Mouse (Mus musculus) adrenal gland, postnatal 25 days (tissue): ENCODE measurements around the gene Pigv. TPM values are rescaled to one million over a fixed set of nuclear protein-coding genes. Genes with fewer than 3 reads are reported as not detected.

ENCODE experiments used
- DNase-seq: peaks from one replicate; pipeline ENCODE4 v3.0.0; 2021; ENCODE audit warnings: mixed read lengths
- long read RNA-seq: library from polyadenylated mRNA; stranded (forward); transcript quantifications from one replicate; pipeline ENCODE4 v2.0.0, GENCODE M21; 2021
- total RNA-seq: library from RNA; stranded (reverse); gene quantifications from 2 replicates; pipeline ENCODE4 v1.2.3, GENCODE M21; 2021

The Pigv gene
- total RNA-seq, result 17.1 and 24.6 TPM in 2 replicates
- long read RNA-seq, transcript Pigv-202 (3 exons, 990 nt), result minor isoform, 17 of 54 reads
- long read RNA-seq, transcript Pigv-201 (4 exons, 3,979 nt), result major isoform, 26 of 54 reads
- long read RNA-seq, partial matches to known transcripts, result 4 of 54 reads
- long read RNA-seq, other reads (novel, unspliced or antisense), result 7 of 54 reads

DNA sequence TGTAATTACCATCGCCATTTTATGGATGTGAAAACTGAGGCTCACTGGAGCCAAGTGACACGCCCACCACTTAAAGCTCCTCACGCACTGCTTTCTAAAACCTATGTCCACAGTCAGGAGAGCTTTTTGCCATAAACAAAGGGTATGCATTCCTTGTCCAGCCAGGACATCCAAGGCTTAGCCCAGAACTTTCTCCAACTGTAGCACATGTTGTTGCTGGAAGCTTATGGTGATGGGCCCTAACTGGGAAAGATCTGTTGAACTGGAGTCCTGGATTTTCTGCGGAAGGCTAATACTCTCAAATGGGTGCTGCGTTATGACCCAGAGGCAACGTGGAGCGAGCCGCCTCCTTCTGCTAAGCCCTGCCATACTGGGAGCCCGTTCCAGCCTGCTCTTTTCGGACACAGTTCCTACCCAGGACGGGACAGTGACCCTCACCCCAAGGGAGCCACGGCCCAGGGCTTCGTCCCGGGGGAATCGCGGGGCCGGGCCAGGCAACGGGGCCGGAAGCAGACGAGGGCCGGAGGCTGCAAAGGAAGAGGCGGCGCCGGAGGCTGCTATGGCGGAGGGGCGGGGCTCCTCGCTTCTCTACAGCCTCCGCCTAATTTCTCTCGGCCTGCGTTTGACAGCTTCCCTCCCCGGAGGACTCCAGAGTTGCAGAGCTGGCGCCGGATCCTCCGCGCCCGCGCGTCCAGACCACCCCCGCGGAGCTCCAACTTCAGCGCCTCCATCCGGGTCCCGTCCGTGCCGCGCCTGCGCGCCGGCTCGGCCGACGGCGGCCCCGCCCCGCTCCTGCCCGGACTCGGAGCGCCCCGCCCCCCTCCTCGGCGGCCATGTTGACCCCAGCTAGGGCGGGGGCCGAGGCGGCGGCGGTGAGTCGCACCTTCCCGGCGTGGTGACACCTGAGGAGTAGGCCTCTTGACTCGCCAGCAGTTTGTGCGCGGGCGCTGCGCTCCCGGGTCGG is at the start of gene Pigv:
Pigv (minus strand) TSS at position 767 of the 964 bp plus-strand sequence.
- peak; percentile 96 for DNase-seq

DNA sequence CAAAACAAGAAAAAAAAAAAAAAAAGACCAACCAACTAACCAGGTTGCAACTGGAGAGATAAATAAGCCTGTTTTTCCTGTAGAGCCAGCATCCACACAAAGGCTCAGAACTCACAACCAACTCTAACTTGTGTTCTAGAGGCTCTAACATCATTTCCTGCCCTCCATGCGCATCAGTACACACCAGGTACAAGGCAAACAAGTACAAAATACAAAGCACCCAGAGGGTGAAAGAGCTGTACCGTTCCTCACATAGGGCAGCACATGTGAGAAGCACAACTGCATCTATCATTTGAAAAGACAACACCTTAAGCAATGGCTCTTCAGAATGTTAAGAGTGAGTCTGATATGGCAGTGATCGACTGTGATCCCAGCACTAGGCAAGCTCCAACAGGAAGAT is 47.3 kb upstream of the Pigv start:
- DNase-seq, result no peak

DNA sequence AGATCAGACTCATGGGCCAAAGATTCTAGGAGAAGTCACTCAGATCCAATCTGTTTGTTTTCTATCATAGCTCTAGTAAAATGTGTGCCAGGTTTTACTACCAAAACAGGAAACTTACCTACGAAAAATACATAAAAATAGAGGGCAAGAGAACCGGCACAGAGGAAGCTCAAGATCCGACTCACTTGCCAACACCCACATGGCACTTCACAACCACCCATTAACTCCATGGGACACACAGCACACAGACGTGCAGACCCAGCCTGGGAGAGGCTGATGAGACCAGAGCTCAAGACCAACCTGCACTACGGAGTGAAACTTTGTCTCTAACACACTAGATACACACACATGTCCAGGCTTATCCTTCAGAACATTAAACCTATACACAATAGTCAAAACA is 40.3 kb upstream of the Pigv start:
- no peak for DNase-seq

DNA sequence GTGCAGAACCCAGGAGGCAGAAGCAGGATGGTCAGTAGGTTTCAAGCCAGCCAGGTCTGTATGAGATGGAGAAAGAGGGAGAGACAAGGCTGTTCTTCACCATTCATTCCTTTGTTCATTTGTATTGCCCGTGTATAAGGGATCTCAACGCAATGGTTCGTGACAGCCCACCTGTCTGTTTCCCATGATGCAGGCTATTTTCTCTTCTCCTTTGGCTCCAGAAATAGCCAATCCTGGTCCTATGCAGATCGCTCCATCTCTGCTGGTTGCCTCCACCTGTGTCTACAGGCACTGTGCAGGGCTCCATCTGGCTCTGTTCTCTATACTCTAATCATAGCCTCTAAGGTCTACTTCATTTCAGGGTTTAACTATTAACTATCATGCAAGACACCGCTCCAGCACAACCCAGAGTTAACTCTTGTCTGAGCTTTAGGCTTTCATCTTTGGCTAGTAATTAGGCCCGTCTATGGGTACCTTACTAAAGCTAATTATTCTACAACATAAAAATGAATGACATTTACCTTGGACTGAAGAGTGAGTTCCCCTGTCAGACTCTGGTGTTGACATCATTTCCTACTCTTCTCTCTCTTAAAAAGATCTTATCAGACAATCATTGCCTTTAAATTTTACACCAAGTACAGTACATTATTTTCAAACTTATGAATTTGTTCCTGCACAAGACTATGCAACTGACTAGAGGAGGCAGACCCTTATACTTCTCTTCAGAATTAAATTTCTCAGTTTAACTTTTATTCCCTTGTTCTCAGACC is 39.0 kb upstream of the Pigv start:
- DNase-seq, result no peak

DNA sequence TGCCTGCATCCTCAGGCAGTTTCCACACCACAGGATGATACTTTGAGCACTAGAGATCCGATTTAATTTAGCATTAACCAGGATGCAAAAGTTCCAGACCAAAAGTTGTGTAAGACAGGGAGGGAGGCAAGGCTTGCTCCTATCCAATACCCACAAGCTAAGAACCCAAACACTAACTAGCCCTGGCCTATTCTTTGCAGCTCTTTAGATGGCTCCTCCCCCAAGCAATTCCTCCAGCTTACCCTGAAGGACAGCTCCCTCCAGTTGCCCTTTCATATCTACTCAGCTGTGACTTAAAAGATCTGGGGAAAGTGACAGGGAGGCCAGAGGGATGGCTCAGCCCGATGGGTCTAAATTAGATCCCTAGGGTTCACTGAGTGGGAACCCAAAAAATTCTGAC is 36.9 kb upstream of the Pigv start:
- no peak for DNase-seq

DNA sequence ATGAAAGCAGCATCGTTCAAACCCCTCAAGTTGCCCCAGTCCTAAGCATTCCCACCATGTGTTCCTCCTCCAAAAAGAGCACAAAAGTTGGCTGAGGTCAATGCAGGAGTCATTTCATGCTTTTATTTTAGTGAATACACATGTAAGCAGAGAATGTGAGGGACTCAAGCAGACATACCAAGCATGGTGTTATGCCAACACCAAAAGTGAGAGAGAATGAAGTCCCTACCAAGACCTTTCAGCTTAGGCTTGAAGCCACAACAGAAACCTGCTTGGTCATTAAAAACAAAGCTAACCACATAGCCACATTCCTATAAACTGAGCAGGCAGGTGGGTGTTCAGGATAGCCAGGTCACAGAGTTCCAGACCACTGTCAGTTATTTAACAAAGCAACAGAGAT is 35.0 kb upstream of the Pigv start:
- no peak for DNase-seq

DNA sequence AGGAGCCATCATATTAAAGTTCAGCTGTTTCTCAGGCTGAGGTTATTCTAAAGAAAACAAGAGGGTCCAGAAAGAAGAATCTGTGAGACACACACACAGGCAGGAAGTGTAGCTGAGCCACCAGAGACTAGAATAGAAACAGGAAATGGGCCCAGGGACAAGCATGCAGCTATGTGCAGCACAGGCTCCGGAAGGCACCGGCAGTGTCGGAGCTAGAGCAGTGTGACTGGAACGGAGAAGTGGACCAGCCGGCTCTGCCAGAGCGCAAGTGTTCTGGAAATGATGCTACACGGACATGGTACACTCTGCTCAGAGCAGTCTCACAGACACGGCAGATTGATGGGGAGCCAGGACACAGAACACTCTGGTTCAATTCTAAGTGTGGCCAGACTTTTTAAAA is 34.5 kb upstream of the Pigv start:
- DNase-seq, result peak; percentile 51

DNA sequence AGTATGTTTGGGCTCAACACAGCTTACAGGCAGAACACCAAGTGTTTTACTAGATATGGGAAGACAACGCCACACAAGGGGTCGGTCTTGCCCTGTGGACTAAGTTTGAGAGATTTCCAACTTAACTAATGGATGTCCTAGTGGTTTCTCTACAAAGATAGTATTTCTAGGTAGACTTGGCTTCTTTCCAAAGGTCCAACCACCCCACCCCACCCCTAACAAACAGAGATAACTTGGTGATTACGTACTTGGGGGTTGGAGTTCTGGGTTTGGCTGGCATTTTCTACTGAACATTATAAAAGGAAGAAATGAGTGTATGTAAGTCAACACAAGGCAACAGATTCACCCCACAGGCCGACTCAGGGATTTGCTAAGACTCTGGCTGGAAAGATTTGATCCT is 32.6 kb upstream of the Pigv start:
- DNase-seq, result no peak

DNA sequence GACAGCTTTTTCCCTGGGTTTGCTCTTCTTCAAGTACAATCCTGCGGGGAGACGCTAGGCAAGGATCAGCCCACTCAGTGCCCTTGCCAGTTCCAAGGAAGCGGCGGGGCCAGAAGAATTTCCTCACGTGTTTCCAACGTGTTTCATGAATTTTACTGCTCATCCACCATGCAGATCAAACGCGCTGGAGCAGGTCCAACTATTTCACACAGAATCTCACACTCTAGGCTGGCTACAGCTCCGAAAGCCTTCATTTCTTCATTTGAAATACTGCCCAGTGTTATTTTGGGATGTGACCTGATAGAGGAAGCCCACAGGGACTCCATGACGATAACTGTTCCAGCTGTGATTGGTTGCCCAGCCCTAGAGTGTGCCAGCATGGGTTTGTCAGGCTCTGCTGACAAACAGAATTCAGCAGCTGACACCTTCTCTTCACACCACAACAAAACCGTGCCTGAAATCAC is 28.5 kb upstream of the Pigv start:
- peak; percentile 34 for DNase-seq

DNA sequence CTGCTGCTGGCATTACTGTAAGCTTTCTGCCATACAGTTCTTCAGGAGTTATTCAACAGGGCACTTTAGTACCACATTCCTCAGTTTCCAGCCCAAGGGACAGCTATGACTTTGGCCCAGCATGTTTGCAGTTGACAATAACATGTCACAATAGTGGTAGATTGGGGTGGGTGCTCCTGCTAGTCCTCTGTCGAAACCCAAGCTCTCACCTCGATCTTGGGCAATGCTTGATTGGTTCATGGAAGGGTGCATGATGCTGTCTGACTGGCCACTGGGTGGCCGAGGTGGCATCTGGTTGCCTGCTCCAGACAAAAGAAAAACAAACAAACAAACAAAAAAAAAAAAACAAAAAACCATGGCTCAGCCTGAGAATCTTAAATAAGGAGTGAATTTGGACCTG is 22.9 kb upstream of the Pigv start:
- DNase-seq, result no peak

DNA sequence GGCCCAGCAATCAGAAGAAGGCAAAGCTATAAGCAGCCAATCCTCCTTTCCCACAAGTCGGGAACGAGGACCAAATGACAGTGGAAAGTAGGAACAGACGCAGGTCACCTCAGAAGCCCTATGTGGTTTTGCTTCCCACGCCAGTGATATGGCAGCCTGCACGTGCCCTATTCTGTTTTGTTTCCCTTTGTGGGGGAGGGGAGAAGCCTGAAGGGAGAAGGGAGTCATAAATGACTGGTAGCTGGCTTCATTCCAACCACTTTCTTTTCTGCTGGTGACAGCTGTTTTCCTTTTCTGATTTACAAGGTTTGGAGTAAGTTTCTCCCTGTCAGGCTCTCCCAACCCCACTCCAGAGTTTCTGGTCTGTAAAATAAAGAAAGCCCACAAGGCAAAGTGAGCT is 17.8 kb upstream of the Pigv start:
- DNase-seq, result no peak

DNA sequence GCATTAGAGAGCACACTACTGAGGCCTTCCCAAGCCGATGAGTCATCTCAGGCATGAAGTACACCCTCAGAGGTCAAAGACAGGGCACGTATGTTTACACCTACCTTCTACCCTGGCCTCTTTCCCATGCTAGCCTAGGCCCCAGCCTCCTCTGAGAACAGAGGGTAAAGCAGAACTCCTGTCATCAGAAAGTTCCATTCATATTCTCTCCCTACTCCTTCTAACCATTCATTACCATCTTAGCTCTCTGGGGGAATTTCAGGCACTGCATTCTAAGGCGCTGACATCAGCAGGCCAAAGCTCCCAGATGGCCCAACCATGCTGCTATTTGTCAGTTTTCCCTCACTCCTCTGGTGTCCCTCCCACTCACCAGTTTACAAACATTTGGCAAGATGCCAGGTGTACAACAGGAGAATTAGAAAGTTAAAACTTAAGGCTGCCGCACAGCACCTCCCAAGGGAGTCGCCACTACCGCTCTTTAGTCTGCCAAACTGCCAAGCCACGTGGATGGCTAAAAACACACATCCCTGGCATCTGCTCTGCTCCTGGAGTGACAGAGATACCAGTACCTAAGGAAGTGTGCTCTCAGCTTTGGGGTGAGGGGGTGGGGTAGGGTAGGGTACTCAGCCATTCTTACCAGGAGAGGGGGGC is 16.1 kb upstream of the Pigv start:
- DNase-seq, result peak; percentile 26

DNA sequence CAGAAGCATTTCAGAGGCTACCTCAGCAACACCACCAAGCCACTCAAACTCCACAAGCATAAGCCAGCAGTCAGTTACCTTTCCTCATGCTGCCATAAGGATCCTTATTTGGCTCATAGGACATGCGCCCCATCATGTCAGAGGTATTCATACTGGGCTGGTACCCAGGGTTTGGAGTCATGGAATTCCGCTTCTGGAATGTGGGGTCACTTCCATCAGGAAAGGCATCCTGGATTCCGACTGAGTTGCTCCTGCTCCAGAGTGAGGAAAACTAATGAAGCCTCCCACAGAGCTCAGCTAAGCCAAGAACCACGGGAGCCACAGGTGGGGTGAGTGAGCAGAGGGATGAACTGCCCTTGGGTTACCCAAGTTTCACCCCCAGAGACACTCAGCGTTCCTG is 14.7 kb upstream of the Pigv start:
- DNase-seq, result no peak

DNA sequence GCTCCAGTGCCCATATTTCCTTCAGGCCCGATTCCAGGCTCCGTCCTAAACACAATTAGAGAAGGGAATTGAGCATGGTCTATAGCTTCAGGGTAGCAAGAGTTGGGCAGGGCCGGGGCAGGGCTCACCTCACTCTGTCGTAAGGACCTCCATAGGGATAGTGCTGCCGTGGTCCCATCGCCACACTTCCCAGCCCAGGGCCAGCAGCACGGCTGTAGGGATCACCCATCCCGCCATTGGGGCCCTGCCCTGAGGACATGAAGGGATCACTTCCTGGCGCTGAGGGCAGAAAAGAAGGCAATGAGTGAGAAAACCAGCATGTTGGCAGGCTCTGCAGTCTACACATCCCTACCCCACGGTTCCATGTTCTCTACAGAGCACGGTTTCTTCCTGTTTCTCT is 14.1 kb upstream of the Pigv start:
- no peak for DNase-seq

DNA sequence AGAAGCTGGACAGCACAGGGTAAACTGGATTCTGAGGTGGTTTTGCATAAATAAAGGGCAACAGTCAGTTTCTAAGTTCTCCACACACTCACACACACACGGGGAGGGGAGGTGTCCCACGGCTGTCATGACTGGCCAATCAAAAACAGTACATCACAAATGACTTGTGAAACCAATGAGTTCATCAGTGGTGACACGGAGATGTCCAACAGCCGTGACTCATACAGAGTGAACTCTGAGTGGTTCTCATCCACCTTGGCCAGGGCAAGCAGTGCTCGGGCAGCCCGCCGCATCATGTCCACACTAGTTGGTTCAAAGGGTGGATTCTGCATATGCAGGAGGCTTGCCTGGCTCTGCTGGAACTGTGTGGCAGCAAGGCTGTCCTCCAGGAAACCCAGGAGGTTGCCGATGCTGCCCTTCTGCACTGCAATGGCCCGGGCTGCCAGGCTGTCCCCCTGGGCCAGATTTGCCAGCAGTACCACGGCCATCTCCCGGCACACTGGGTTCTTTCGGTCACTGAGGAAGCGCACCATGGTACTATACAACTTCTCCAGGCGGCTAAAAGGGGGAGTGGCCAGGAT is 7.8 kb upstream of the Pigv start:
- DNase-seq, result peak; percentile 28

DNA sequence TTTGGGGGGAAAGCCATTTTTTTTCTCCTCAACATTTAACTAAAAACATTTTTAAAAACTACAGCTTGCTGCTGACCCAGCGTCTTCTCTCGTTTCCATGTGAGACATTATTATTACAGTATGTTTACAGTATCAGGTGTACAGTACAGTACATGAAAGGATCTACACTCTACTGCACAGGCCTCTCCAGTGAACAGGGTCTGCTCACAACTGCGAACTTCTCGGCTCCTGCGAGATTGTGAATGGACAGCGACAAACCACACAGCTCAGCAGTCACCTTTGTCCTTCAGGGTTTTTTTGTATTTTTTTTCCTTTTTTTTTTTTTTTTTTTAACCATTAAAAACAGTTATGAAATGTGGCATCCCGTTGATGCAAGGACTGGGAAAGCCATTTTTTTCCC is 7.2 kb upstream of the Pigv start:
- no peak for DNase-seq

DNA sequence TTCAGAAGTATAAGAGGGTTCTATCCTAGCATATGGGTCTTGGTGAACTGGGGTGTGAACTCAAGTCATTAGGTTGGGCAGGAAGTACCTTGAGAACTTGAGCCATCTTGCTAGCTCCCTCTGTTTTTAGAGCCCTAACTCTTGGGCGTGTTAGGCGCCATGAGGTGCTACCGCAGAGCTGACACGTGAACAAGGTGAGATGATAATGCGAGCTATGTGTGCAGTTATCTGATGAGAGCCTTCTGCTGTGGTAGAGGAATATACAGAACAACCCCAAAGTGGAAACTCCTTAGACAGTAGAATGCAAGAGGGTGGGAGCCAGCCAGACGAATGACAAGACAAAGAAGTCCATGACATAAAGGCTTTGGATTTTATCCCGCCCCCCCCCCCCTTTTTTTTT is 4.8 kb upstream of the Pigv start:
- no peak for DNase-seq

DNA sequence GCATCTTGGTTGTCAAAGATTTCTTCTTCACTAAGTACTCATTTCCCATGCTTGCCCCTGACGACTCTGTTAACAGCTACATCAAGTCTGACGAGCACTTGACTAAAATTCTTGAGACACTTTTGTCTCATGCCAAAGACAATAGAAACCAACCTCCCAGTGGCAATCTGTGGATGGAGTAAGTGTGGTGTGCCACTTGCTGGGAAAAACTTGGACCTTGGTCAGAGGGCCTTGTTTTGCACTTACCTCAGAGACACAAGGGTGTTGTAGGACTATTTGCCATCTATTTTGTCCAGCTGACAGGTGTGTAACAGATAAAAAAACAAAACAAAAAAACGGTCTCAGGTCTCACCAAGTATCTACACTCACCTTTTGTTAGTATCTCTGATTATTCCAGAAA is 3.7 kb upstream of the Pigv start:
- no peak for DNase-seq

DNA sequence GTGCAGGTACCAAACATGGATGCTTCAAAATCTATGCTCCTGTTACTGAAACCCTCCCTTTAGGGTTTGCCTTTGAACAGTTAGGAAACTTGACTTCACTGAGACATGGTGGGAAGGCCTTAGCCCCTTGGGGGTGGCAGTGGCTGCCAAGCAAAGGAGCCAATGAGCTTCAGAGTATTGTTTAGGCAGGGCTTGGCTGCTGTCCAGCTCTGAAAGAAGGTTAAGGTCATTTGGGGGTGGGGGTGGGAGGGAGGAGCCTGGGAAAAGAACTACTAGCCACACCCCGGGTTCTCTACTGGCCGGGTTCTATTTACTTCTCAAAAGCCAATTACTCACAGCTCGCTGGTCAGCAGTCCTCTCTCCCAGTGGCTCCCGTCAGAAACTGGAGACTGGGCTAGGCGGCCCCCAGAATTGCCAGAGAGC is 3.2 kb upstream of the Pigv start:
- DNase-seq, result peak; percentile 82

DNA sequence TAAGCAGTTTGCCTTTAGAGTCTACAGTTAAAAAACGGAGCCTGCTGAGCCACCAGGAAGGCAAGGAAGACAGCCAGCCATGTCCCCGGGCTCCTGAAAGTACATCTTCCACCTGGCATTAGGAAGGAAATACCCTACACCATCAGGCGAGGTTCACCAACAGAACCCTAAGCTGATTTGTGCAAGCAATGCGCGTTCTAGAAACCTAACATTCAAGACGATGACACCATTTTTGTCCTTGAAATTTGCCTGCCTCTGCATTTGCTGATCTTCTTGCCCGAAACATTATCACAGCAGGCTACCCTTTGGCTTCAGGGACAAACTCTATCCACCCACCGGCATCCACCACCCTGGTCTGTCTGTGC is 1.9 kb upstream of the Pigv start:
- no peak for DNase-seq

DNA sequence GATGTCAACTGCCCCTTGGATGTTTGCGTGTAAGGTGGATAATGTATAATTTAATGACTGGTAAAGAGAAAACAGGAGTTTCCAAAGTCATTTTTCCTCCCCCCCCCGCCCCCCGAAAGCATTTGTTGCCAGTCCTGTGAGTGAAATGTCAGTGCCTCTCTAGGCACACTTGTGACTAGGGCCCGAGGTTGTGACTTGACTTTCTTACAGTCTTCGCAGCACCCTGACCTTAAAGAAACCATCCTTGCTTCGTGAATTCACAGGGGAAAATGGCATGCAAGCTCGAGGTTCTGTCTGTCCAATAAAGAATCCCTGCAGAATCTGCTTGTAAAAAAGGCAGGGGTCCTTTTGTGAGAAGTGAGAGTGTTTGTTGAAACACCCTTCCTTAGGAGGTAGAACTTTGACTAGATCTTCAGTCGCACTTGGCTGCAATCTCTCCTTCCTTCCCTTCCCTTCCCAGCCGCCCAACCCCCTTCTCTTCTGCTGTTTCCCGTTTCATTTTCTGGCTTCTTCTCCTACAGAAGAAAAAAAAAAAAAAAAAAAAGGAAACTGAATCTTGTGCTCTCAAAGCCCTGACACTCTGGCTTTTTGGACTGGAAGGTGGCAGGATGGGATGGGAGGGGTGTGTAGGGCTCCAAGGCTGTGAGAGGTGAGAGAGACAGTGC is 1.4 kb upstream of the Pigv start:
- peak; percentile 38 for DNase-seq
